Mouse (Mus musculus): ENCODE measurements around the gene Snai3. TPM values are rescaled to one million over a fixed set of nuclear protein-coding genes. Genes with fewer than 3 reads are reported as not detected.

Gene Snai3
- total and polyA plus RNA-seq, 2 experiments from 2014 or later = not detected

DNA sequence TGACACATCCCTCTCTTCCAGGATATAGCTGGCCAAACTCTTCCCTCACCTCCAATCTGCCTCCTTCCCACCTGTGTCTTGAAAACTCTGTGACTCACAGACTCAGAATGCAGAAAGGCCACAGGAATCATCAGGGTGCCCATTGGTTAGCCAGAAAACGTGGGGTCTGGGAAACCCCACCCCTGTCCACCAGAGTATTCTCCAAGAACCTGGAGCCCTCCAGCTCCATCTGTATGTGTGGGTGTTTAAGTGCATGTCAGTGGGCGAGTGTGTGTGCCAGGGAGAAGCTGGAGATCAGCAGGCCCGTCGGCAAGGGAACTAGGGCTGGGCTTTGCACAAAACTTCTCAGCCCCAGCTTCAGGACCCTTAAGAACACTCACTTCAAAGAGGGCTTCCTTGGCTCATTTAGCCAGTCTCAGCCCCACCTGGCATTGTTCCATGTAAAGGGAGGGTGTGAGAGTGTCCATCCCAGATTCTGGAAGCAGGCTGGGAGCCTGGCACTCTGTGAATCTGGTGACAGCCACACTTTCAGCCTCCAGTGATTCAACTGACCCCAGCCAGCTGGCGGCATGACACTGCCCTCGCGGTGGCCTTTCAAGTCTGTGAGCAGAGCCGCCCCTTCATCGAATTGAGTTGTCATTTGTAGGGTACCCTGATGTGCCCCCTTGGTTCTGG is 40.5 kb downstream of the Snai3 start:
- DNase-seq (peak; percentile 11), ATAC-seq (peak; percentile 23; the same call in 1 of the 2 replicates)

GRCm38 (mm10) chr8:122415554-122415953 is 45.0 kb downstream of the Snai3 start:
- no peak for ATAC-seq
- 93% methylated on average over 6 of the region's 6 CpGs for WGBS
- H3K36me3 ChIP-seq (ENCODE audit: insufficient read depth) = peaks cover 79% of the 10 kb centered on the region

More for the DNA sequence above, 40.5 kb downstream of the Snai3 start:
- WGBS = 53% methylated on average over 9 of the region's 9 CpGs
- no peak overlapping the region for H3K27ac ChIP-seq (ENCODE audit: low read depth, low read length)
- H3K27me3 ChIP-seq (ENCODE audit: insufficient read depth, low read length) = no peaks in the 10 kb centered on the region
- peaks cover 35% of the 10 kb centered on the region for H3K36me3 ChIP-seq (ENCODE audit: insufficient read depth)
- no peaks in the 10 kb centered on the region for H3K9me3 ChIP-seq (ENCODE audit: low read length)
- H3K9ac ChIP-seq = no peak overlapping the region
- no peaks in the 10 kb centered on the region for H3K4me1 ChIP-seq (ENCODE audit: insufficient read depth)
- no peak overlapping the region for H3K4me2 ChIP-seq (ENCODE audit: low read depth)
- H3K4me3 ChIP-seq (ENCODE audit: low read depth, low read length) = no peak overlapping the region
- no peak for TF ChIP-seq CTCF (IDR thresholded peaks at IDR 0.05; ENCODE audit: low read depth)

GRCm38 (mm10) chr8:122414311-122414710 is 46.2 kb downstream of the Snai3 start:
- Histone ChIP-seq H3K9ac (no peak overlapping the region), H3K4me3 (ENCODE audit: low read depth, low read length) (no peak overlapping the region), H3K4me2 (ENCODE audit: low read depth) (no peak overlapping the region), H3K4me1 (ENCODE audit: insufficient read depth) (no peaks in the 10 kb centered on the region), H3K27me3 (ENCODE audit: insufficient read depth, low read length) (no peaks in the 10 kb centered on the region), H3K9me3 (ENCODE audit: low read length) (no peaks in the 10 kb centered on the region), H3K36me3 (ENCODE audit: insufficient read depth) (peaks cover 90% of the 10 kb centered on the region), H3K27ac (ENCODE audit: low read depth, low read length) (no peak overlapping the region)
- TF ChIP-seq CTCF (IDR thresholded peaks at IDR 0.05; ENCODE audit: low read depth) = no peak
- ATAC-seq (no peak), DNase-seq (no peak)
- 89% methylated on average over 9 of the region's 9 CpGs for WGBS

More at GRCm38 (mm10) chr8:122415554-122415953, 45.0 kb downstream of the Snai3 start:
- Histone ChIP-seq H3K9me3 (ENCODE audit: low read length) (no peaks in the 10 kb centered on the region), H3K4me2 (ENCODE audit: low read depth) (no peak overlapping the region), H3K27ac (ENCODE audit: low read depth, low read length) (no peak overlapping the region), H3K9ac (no peak overlapping the region), H3K4me3 (ENCODE audit: low read depth, low read length) (no peak overlapping the region), H3K4me1 (ENCODE audit: insufficient read depth) (no peaks in the 10 kb centered on the region), H3K27me3 (ENCODE audit: insufficient read depth, low read length) (no peaks in the 10 kb centered on the region)
- TF ChIP-seq CTCF (IDR thresholded peaks at IDR 0.05; ENCODE audit: low read depth) = no peak
- no peak for DNase-seq

GRCm38 (mm10) chr8:122407678-122408077 is 52.9 kb downstream of the Snai3 start:
- 96% methylated on average over 7 of the region's 7 CpGs for WGBS
- DNase-seq (no peak), ATAC-seq (no peak)
- Histone ChIP-seq H3K9ac (no peak overlapping the region), H3K4me3 (ENCODE audit: low read depth, low read length) (no peak overlapping the region), H3K36me3 (ENCODE audit: insufficient read depth) (peaks cover 93% of the 10 kb centered on the region), H3K4me2 (ENCODE audit: low read depth) (no peak overlapping the region), H3K27me3 (ENCODE audit: insufficient read depth, low read length) (no peaks in the 10 kb centered on the region), H3K9me3 (ENCODE audit: low read length) (no peaks in the 10 kb centered on the region), H3K27ac (ENCODE audit: low read depth, low read length) (no peak overlapping the region), H3K4me1 (ENCODE audit: insufficient read depth) (no peaks in the 10 kb centered on the region)
- no peak for TF ChIP-seq CTCF (IDR thresholded peaks at IDR 0.05; ENCODE audit: low read depth)

GRCm38 (mm10) chr8:122405146-122405805 is 55.3 kb downstream of the Snai3 start:
- H3K27ac ChIP-seq (ENCODE audit: low read depth, low read length) = no peak overlapping the region
- peaks cover 93% of the 10 kb centered on the region for H3K36me3 ChIP-seq (ENCODE audit: insufficient read depth)
- no peak for TF ChIP-seq CTCF (IDR thresholded peaks at IDR 0.05; ENCODE audit: low read depth)
- no peak overlapping the region for H3K9ac ChIP-seq
- no peak overlapping the region for H3K4me2 ChIP-seq (ENCODE audit: low read depth)
- H3K4me3 ChIP-seq (ENCODE audit: low read depth, low read length) = no peak overlapping the region
- 93% methylated on average over 9 of the region's 9 CpGs for WGBS
- ATAC-seq (no peak), DNase-seq (no peak)
- no peaks in the 10 kb centered on the region for H3K4me1 ChIP-seq (ENCODE audit: insufficient read depth)
- H3K9me3 ChIP-seq (ENCODE audit: low read length) = no peaks in the 10 kb centered on the region
- no peaks in the 10 kb centered on the region for H3K27me3 ChIP-seq (ENCODE audit: insufficient read depth, low read length)

Small RNAs within 50 kb of the gene (microRNA-seq; reads per million reads assigned to microRNA genes)
- gene Gm24366 = 0 reads per million in 2 experiments

Other genes with a start within 250 kb of the Snai3 start
- 9.5 and 10.1 TPM in 2 replicates for gene Zfpm1, start 178.6 kb downstream of the Snai3 start, total RNA-seq (2014; rRNA removed)
- gene Zfpm1, start 178.6 kb downstream of the Snai3 start, polyA plus RNA-seq (2015; fragmentation: Nextera tagmentation; extraction: Ambion mirVana) = 0.87 and 1.1 TPM in 2 replicates
- 0.77 TPM in 1 of 2 replicates, not detected in the other for gene Trhr2, start 100.0 kb downstream of the Snai3 start, total RNA-seq (2014; rRNA removed)
- 0.27 TPM in 1 of 2 replicates, not detected in the other for gene Trhr2, start 100.0 kb downstream of the Snai3 start, polyA plus RNA-seq (2015; fragmentation: Nextera tagmentation; extraction: Ambion mirVana)
- gene Zc3h18, start 84.1 kb downstream of the Snai3 start, total RNA-seq (2014; rRNA removed) = 38.1 and 40.9 TPM in 2 replicates
- 23.8 and 27.3 TPM in 2 replicates for gene Zc3h18, start 84.1 kb downstream of the Snai3 start, polyA plus RNA-seq (2015; fragmentation: Nextera tagmentation; extraction: Ambion mirVana)
- gene Il17c, start 38.7 kb downstream of the Snai3 start, total RNA-seq (2014; rRNA removed) = 0.67 TPM in 1 of 2 replicates, not detected in the other
- not detected in 2 replicates for gene Il17c, start 38.7 kb downstream of the Snai3 start, polyA plus RNA-seq (2015; fragmentation: Nextera tagmentation; extraction: Ambion mirVana)
- gene Cyba, start 27.8 kb downstream of the Snai3 start, total RNA-seq (2014; rRNA removed) = 14.2 and 17.9 TPM in 2 replicates
- gene Cyba, start 27.8 kb downstream of the Snai3 start, polyA plus RNA-seq (2015; fragmentation: Nextera tagmentation; extraction: Ambion mirVana) = 37.9 and 40.6 TPM in 2 replicates
- 53.4 and 84.0 TPM in 2 replicates for gene Mvd, start 17.3 kb downstream of the Snai3 start, total RNA-seq (2014; rRNA removed)
- gene Mvd, start 17.3 kb downstream of the Snai3 start, polyA plus RNA-seq (2015; fragmentation: Nextera tagmentation; extraction: Ambion mirVana) = 66.7 and 73.9 TPM in 2 replicates
- gene Rnf166, start 15.3 kb upstream of the Snai3 start, total RNA-seq (2014; rRNA removed) = 32.1 TPM in 2 replicates
- 26.2 and 26.5 TPM in 2 replicates for gene Rnf166, start 15.3 kb upstream of the Snai3 start, polyA plus RNA-seq (2015; fragmentation: Nextera tagmentation; extraction: Ambion mirVana)
- 58.0 and 69.7 TPM in 2 replicates for gene Ctu2, start 15.4 kb upstream of the Snai3 start, total RNA-seq (2014; rRNA removed)
- 89.7 and 99.5 TPM in 2 replicates for gene Ctu2, start 15.4 kb upstream of the Snai3 start, polyA plus RNA-seq (2015; fragmentation: Nextera tagmentation; extraction: Ambion mirVana)
- gene Piezo1, start 90.6 kb upstream of the Snai3 start, total RNA-seq (2014; rRNA removed) = 11.6 and 15.1 TPM in 2 replicates
- gene Piezo1, start 90.6 kb upstream of the Snai3 start, polyA plus RNA-seq (2015; fragmentation: Nextera tagmentation; extraction: Ambion mirVana) = 1.2 and 1.4 TPM in 2 replicates
- gene Cdt1, start 107.3 kb upstream of the Snai3 start, total RNA-seq (2014; rRNA removed) = 11.5 and 14.9 TPM in 2 replicates
- 6.1 and 6.5 TPM in 2 replicates for gene Cdt1, start 107.3 kb upstream of the Snai3 start, polyA plus RNA-seq (2015; fragmentation: Nextera tagmentation; extraction: Ambion mirVana)
- gene Aprt, start 116.2 kb upstream of the Snai3 start, total RNA-seq (2014; rRNA removed) = 132 and 163 TPM in 2 replicates
- gene Aprt, start 116.2 kb upstream of the Snai3 start, polyA plus RNA-seq (2015; fragmentation: Nextera tagmentation; extraction: Ambion mirVana) = 226 and 260 TPM in 2 replicates
- 8.8 and 12.8 TPM in 2 replicates for gene Galns, start 150.7 kb upstream of the Snai3 start, total RNA-seq (2014; rRNA removed)
- gene Galns, start 150.7 kb upstream of the Snai3 start, polyA plus RNA-seq (2015; fragmentation: Nextera tagmentation; extraction: Ambion mirVana) = 6.0 and 8.4 TPM in 2 replicates
- 15.3 and 31.8 TPM in 2 replicates for gene Trappc2l, start 150.9 kb upstream of the Snai3 start, total RNA-seq (2014; rRNA removed)
- gene Trappc2l, start 150.9 kb upstream of the Snai3 start, polyA plus RNA-seq (2015; fragmentation: Nextera tagmentation; extraction: Ambion mirVana) = 137 and 157 TPM in 2 replicates
- gene Pabpn1l, start 162.0 kb upstream of the Snai3 start, total RNA-seq (2014; rRNA removed) = not detected in 2 replicates
- not detected in 2 replicates for gene Pabpn1l, start 162.0 kb upstream of the Snai3 start, polyA plus RNA-seq (2015; fragmentation: Nextera tagmentation; extraction: Ambion mirVana)
- 4.5 and 5.6 TPM in 2 replicates for gene Cbfa2t3, start 238.4 kb upstream of the Snai3 start, total RNA-seq (2014; rRNA removed)
- gene Cbfa2t3, start 238.4 kb upstream of the Snai3 start, polyA plus RNA-seq (2015; fragmentation: Nextera tagmentation; extraction: Ambion mirVana) = 4.9 and 9.5 TPM in 2 replicates

Measured in forebrain, postnatal 0 days (tissue).